Mouse (Mus musculus): ENCODE measurements around the gene Gm20838.
"Not testable (repeated sequence)": the region's sequence is repeated elsewhere in the genome, so short reads cannot be mapped to it uniquely, and the experiment has no call there.

Gm20838 gene

DNA sequence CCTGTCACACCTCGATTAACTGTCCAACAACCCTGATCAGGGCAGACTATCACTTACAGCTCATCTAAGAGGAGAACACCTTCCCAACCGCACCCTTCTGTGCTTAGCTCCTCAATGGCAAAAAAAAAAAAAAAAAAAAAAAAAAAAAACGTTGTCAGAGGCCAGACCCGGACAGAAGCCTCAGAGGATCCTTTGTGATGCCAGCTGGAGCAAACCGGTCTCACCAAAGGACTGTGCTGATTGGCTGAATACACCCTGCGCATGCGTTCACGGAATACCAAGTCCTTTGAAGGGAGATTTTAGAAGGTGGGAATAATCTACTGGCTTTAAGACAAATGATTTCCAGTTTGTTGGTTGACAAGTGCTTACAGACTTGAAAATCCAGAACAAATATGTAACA is at the start of gene Gm20838:
Gene Gm20838 (minus strand): TSS at position 101 of the 400 bp plus-strand sequence.
- DNase-seq (ENCODE audit: low spot score) = not testable (repeated sequence)
